Mouse (Mus musculus): Measurements from ENCODE around the gene Nfyb. TPM values are rescaled to one million over a fixed set of nuclear protein-coding genes. Genes with fewer than 3 reads are reported as not detected.

Gene Nfyb
- polyA plus RNA-seq, 1 experiment: 21.4 TPM

DNA sequence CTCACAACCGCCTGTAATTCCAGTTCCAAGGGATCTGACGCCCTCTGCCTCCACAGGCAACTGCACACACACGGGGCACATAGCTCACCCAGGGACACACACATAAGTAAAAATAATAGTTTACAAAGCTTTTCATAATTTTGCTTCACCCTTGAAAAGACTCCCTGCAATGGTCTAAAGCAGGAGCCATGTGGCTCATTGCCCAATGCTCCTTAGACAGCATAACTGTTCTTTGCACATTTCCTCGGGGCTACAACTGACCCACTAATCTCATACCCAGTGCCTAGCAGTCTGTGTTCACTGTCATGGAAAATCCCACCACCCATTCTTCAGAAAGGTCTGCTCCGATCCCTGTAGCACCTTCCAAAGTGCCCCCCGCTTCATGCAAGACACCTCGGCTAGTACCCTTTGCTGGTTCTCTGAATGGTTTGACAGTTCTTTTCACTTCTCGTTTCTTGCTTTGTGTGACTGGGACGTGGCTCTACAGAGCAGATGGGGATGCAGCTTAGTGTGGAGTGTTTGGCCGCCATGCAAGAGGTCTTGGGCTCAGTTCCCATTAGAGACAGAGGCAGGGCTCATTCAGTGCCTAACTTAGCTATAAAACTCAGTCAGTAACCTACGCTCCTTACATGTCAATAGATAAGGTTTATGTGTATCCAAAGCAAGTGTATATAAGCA is 8.6 kb downstream of the Nfyb start:
- peaks cover 89% of the 10 kb centered on the region for H3K36me3 ChIP-seq (ENCODE audit: control insufficient read depth, insufficient read depth, low read length)
- TF ChIP-seq CTCF (IDR thresholded peaks at IDR 0.05; ENCODE audit: borderline replicate concordance, control insufficient read depth, extremely low read depth, insufficient read depth, low read length, poor library complexity): no peak
- TF ChIP-seq POLR2A (IDR thresholded peaks at IDR 0.05; ENCODE audit: control insufficient read depth, extremely low read depth, insufficient read depth, low read length, poor library complexity): no peak
- H3K27ac ChIP-seq (ENCODE audit: control insufficient read depth, insufficient read depth, low read length): no peak overlapping the region
- DNase-seq: no peak
- H3K4me1 ChIP-seq (replicated peaks; ENCODE audit: control insufficient read depth, insufficient read depth, low read length): no peaks in the 10 kb centered on the region
- 96% methylated on average over 11 of the region's 11 CpGs for WGBS
- no peaks in the 10 kb centered on the region for H3K27me3 ChIP-seq (ENCODE audit: control insufficient read depth, insufficient read depth, low read length)
- H3K4me3 ChIP-seq (ENCODE audit: control insufficient read depth, insufficient read depth, low read length): no peak overlapping the region

DNA sequence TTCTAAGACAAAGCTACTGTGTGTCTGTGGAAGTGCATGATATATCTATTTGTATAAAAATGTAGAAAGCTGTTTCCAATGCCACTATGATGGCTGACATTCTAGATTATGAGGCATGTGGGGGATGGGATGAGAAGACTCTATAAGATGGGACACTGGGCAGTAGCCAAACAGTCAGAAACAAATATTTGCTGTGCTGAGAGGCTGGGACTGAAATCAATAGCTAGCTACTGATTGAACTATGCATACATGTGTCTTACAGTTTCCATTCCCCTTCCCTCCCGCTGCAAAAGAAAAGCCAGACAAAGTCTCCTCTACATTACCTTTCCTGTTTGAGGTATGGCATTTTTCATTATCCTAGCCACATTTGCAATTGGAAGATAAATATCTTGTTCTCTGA is 9.3 kb downstream of the Nfyb start:
- H3K4me3 ChIP-seq (ENCODE audit: control insufficient read depth, insufficient read depth, low read length): no peak overlapping the region
- H3K27ac ChIP-seq (ENCODE audit: control insufficient read depth, insufficient read depth, low read length): no peak overlapping the region
- WGBS: 92% methylated on average over 1 of the region's 1 CpGs
- H3K4me1 ChIP-seq (replicated peaks; ENCODE audit: control insufficient read depth, insufficient read depth, low read length): no peaks in the 10 kb centered on the region
- H3K36me3 ChIP-seq (ENCODE audit: control insufficient read depth, insufficient read depth, low read length): peaks cover 88% of the 10 kb centered on the region
- no peak for DNase-seq
- H3K27me3 ChIP-seq (ENCODE audit: control insufficient read depth, insufficient read depth, low read length): no peaks in the 10 kb centered on the region
- TF ChIP-seq CTCF (IDR thresholded peaks at IDR 0.05; ENCODE audit: borderline replicate concordance, control insufficient read depth, extremely low read depth, insufficient read depth, low read length, poor library complexity): no peak
- TF ChIP-seq POLR2A (IDR thresholded peaks at IDR 0.05; ENCODE audit: control insufficient read depth, extremely low read depth, insufficient read depth, low read length, poor library complexity): no peak

DNA sequence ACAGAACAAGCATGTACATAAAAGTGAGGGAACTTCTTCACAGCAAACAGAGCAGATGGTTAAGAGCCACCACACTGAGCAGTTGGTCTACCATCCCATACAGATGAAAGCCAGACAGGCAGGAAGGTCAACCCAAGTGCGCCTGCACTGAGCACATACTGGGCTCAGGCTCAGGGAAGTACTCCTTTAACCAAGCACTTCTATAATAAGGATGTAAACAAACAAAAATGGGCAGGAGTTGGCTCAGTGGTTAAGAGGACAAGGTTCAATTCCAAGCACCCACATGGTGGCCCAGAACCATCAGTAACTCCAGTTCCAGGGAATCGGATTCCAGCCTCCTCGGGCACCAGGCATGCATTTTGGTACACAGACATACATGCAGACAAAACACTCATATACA is 11.0 kb downstream of the Nfyb start:
- no peak for DNase-seq
- TF ChIP-seq POLR2A (IDR thresholded peaks at IDR 0.05; ENCODE audit: control insufficient read depth, extremely low read depth, insufficient read depth, low read length, poor library complexity): no peak
- TF ChIP-seq CTCF (IDR thresholded peaks at IDR 0.05; ENCODE audit: borderline replicate concordance, control insufficient read depth, extremely low read depth, insufficient read depth, low read length, poor library complexity): no peak
- Histone ChIP-seq H3K4me1 (replicated peaks; ENCODE audit: control insufficient read depth, insufficient read depth, low read length) (no peaks in the 10 kb centered on the region), H3K4me3 (ENCODE audit: control insufficient read depth, insufficient read depth, low read length) (no peak overlapping the region), H3K27ac (ENCODE audit: control insufficient read depth, insufficient read depth, low read length) (no peak overlapping the region), H3K27me3 (ENCODE audit: control insufficient read depth, insufficient read depth, low read length) (no peaks in the 10 kb centered on the region), H3K36me3 (ENCODE audit: control insufficient read depth, insufficient read depth, low read length) (peaks cover 92% of the 10 kb centered on the region)
- 96% methylated on average over 3 of the region's 3 CpGs for WGBS

DNA sequence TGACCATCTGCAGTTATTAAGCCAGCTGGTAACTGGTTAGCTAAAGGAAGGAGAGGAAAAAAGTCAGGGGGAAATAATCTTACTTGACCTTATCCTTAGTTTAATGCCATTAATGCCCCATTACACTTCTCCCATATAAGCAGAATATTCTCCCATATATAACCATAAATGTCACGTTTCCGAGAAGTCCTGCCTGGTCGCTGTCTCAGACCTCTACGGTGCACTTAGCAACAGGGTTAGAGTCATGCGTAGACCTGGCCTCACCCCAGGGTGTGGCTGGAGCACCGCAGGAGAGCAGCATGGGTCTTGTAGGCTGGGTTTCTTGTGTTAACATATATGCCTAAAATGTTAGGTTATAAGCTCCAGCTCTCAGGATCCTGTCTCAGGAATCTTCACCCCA is 13.2 kb downstream of the Nfyb start:
- Histone ChIP-seq H3K27me3 (ENCODE audit: control insufficient read depth, insufficient read depth, low read length) (no peaks in the 10 kb centered on the region), H3K36me3 (ENCODE audit: control insufficient read depth, insufficient read depth, low read length) (peaks cover 95% of the 10 kb centered on the region), H3K4me1 (replicated peaks; ENCODE audit: control insufficient read depth, insufficient read depth, low read length) (no peaks in the 10 kb centered on the region), H3K27ac (ENCODE audit: control insufficient read depth, insufficient read depth, low read length) (no peak overlapping the region), H3K4me3 (ENCODE audit: control insufficient read depth, insufficient read depth, low read length) (no peak overlapping the region)
- DNase-seq: no peak
- 97% methylated on average over 6 of the region's 6 CpGs for WGBS
- TF ChIP-seq CTCF (IDR thresholded peaks at IDR 0.05; ENCODE audit: borderline replicate concordance, control insufficient read depth, extremely low read depth, insufficient read depth, low read length, poor library complexity): no peak
- TF ChIP-seq POLR2A (IDR thresholded peaks at IDR 0.05; ENCODE audit: control insufficient read depth, extremely low read depth, insufficient read depth, low read length, poor library complexity): no peak

DNA sequence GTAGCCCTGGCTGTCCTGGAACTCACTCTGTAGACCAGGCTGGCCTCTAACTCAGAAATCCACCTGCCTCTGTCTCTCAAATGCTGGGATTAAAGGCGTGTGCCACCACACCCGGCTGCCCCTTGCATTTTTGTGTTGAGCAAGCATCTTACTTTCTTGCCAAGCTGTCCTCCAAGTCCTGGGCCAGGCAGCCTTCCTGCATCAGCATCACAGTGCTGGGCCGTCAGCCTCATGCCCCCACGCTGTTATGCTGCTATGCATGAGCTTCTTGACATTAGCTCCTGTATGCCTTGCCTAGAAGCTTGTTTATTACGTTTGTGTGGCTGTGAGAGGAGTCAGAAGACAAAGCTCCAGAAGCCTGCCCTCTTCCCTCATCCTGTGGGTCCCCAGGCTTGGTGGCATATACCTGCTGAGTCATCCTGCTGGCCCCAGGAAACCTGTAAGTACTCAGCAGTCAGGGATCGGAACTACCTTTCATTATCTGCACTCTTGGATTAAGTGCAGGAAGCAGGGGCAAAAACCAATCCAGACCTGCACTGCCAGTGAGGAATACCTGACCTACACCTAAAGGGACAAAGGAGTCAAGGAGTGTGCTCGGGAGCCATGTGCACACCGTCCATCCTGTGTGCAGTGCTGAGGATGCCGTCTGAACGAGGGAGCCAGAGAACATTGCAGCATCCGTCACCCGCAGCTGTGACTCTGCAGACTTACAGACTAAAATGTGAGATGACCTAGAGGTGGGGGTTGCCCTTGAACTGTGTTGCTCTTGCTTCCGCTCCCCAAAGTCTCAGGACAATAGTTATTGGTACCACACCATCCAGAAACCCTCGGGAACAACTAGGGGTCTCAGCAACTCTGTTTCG is 16.7 kb downstream of the Nfyb start:
- Histone ChIP-seq H3K27ac (ENCODE audit: control insufficient read depth, insufficient read depth, low read length) (no peak overlapping the region), H3K27me3 (ENCODE audit: control insufficient read depth, insufficient read depth, low read length) (no peaks in the 10 kb centered on the region), H3K4me3 (ENCODE audit: control insufficient read depth, insufficient read depth, low read length) (no peak overlapping the region), H3K4me1 (replicated peaks; ENCODE audit: control insufficient read depth, insufficient read depth, low read length) (no peaks in the 10 kb centered on the region; the same call in 1 of the 2 replicates), H3K36me3 (ENCODE audit: control insufficient read depth, insufficient read depth, low read length) (peaks cover 71% of the 10 kb centered on the region)
- TF ChIP-seq CTCF (IDR thresholded peaks at IDR 0.05; ENCODE audit: borderline replicate concordance, control insufficient read depth, extremely low read depth, insufficient read depth, low read length, poor library complexity) (no peak), POLR2A (IDR thresholded peaks at IDR 0.05; ENCODE audit: control insufficient read depth, extremely low read depth, insufficient read depth, low read length, poor library complexity) (no peak)
- WGBS: 92% methylated on average over 15 of the region's 15 CpGs
- no peak for DNase-seq

DNA sequence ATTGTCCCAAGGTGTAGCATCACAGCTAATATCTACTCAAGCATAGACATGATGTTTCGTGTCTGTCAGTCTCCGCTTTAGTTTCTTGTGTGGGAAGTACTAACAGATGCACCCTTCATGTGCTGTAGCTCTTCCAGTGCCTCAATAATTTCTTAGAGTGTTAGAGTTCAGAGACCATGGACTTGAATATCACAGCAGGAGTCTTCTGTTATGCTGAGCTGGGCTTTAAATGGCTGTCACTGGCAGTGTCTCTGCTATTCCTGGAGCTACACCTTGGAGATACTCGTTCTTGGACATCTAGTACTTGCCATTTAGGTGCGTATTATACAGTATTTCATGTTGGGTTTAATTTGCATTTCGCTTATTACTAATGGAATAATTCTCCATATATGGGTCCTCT is 18.6 kb downstream of the Nfyb start:
- no peak overlapping the region for H3K4me3 ChIP-seq (ENCODE audit: control insufficient read depth, insufficient read depth, low read length)
- DNase-seq: no peak
- peaks cover 52% of the 10 kb centered on the region for H3K36me3 ChIP-seq (ENCODE audit: control insufficient read depth, insufficient read depth, low read length)
- WGBS: 97% methylated on average over 5 of the region's 5 CpGs
- no peak for TF ChIP-seq CTCF (IDR thresholded peaks at IDR 0.05; ENCODE audit: borderline replicate concordance, control insufficient read depth, extremely low read depth, insufficient read depth, low read length, poor library complexity)
- no peak for TF ChIP-seq POLR2A (IDR thresholded peaks at IDR 0.05; ENCODE audit: control insufficient read depth, extremely low read depth, insufficient read depth, low read length, poor library complexity)
- no peak overlapping the region for H3K27ac ChIP-seq (ENCODE audit: control insufficient read depth, insufficient read depth, low read length)
- H3K4me1 ChIP-seq (replicated peaks; ENCODE audit: control insufficient read depth, insufficient read depth, low read length): no peaks in the 10 kb centered on the region; the same call in 1 of the 2 replicates
- H3K27me3 ChIP-seq (ENCODE audit: control insufficient read depth, insufficient read depth, low read length): no peaks in the 10 kb centered on the region
